Mouse (Mus musculus) neural tube, embryonic 10.5 days (tissue): ENCODE results near the gene Gm20509.
"Not testable (repeated sequence)": the region's sequence is repeated elsewhere in the genome, so short reads cannot be mapped to it uniquely, and the experiment has no call there.

Experiments used
- DNase-seq: peaks from one replicate; pipeline ENCODE4 v3.0.0-alpha.2; 2017; ENCODE audit warnings: low spot score; ENCODE audit errors: extremely low spot score

Gene Gm20509

GRCm38 (mm10) chr9:73097898-73098297 is 4.4 kb upstream of the Gm20509 start:
- no peak for DNase-seq

- no peak for DNase-seq
These were observed 734 bp upstream of the Gm20509 start, which contains the start of gene Khdc3 for GRCm38 (mm10) chr9:73101536-73101935. Gene Khdc3 (plus strand): TSS chr9:73101836.

- peak; percentile 64 for DNase-seq
These were observed 1.0 kb downstream of the Gm20509 start for GRCm38 (mm10) chr9:73103159-73103879.

GRCm38 (mm10) chr9:73103880-73104198 is 1.6 kb downstream of the Gm20509 start:
- DNase-seq = no peak

GRCm38 (mm10) chr9:73105141-73105540 is 2.9 kb downstream of the Gm20509 start:
- DNase-seq = no peak

- DNase-seq = no peak
These were observed 3.5 kb downstream of the Gm20509 start for GRCm38 (mm10) chr9:73105771-73106170.

GRCm38 (mm10) chr9:73112919-73113906 is 10.9 kb downstream of the Gm20509 start, which contains the start of gene Rsl24d1:
Gene Rsl24d1 (plus strand): TSS chr9:73113426.
- DNase-seq = peak; percentile 86

GRCm38 (mm10) chr9:73116704-73117103 is 14.4 kb downstream of the Gm20509 start:
- not testable (repeated sequence) for DNase-seq

- no peak for DNase-seq
These were observed 15.7 kb downstream of the Gm20509 start for GRCm38 (mm10) chr9:73118012-73118411.

GRCm38 (mm10) chr9:73121735-73122134 is 19.5 kb downstream of the Gm20509 start:
- no peak for DNase-seq

GRCm38 (mm10) chr9:73125043-73125570 is 22.8 kb downstream of the Gm20509 start:
- no peak for DNase-seq

- DNase-seq = no peak
These were observed 25.2 kb downstream of the Gm20509 start for GRCm38 (mm10) chr9:73127457-73127856.

GRCm38 (mm10) chr9:73129875-73130274 is 27.6 kb downstream of the Gm20509 start:
- no peak for DNase-seq

GRCm38 (mm10) chr9:73130529-73130928 is 28.3 kb downstream of the Gm20509 start:
- DNase-seq = no peak

GRCm38 (mm10) chr9:73137341-73137886 is 35.1 kb downstream of the Gm20509 start:
- DNase-seq = no peak

- DNase-seq = no peak
These were observed 52.1 kb downstream of the Gm20509 start for GRCm38 (mm10) chr9:73154347-73154746.

- DNase-seq = no peak
These were observed 55.7 kb downstream of the Gm20509 start for GRCm38 (mm10) chr9:73157968-73158367.

- no peak for DNase-seq
These were observed 57.0 kb downstream of the Gm20509 start for GRCm38 (mm10) chr9:73159265-73159664.

GRCm38 (mm10) chr9:73162571-73163333 is 60.5 kb downstream of the Gm20509 start:
- DNase-seq = peak; percentile 88

- no peak for DNase-seq
These were observed 63.4 kb downstream of the Gm20509 start for GRCm38 (mm10) chr9:73165631-73166030.
